ENCODE assay signal across 26 mouse cellular contexts in the genomic region with DNA sequence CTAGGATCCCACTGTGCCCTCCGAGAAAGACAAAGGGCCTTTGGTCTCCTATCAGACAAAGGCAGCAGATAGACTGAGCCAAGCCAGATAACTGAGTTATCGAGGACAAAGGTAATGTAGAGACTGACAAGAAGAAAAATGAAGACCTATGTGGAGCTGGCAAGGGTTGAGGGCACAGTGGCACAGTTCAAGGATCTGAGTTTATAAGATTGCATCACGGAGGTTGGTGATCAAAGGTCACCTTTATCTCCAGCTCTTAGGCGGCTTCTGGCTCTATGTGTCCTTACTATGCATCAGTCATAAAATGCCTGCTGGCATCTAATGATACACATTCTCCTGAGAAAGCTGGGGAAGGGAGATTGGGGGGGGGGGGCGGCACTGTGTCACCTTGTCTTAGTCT. TPM values are rescaled to one million over a fixed set of nuclear protein-coding genes. Genes with fewer than 3 reads are reported as not detected.
DNase-seq lines count a peak whose midpoint lies in the region; ATAC-seq and TF ChIP-seq lines count a peak whose summit lies in the region.
"Had no signal": no experiment of that assay in that cellular context is flagged by ENCODE, and none has a peak within 500 bp of the region (broad histone marks: within the 10 kb centered on the region; RNA-seq: fewer than 3 reads in every experiment).

No protein-coding gene starts in this region.

- no peak overlapping the region; the same call in 1 of the 2 replicates for H3K27ac ChIP-seq in left cerebral cortex, adult 2 months
- H3K27ac ChIP-seq in neural tube, embryonic 12.5 days = no peak overlapping the region
- no peak overlapping the region for H3K27ac ChIP-seq in thymus, adult 2 months (ENCODE audit: control insufficient read depth, insufficient read depth, low read length)
- H3K27ac ChIP-seq: kidney, embryonic 15.5 days; limb, embryonic 13.5 days; liver, embryonic 12.5 days had no signal

- H3K4me3 ChIP-seq in left cerebral cortex, adult 2 months = peak overlapping the region; percentile 95; the same call in 1 of the 2 replicates
- no peak overlapping the region for H3K4me3 ChIP-seq in neural tube, embryonic 12.5 days
- no peak overlapping the region for H3K4me3 ChIP-seq in thymus, adult 2 months (ENCODE audit: control insufficient read depth, insufficient read depth, low read length)
- H3K4me3 ChIP-seq: erythroblast, embryonic 14.5 days; kidney, embryonic 15.5 days; limb, embryonic 13.5 days; liver, embryonic 12.5 days; megakaryocyte, embryonic 14.5 days had no signal

- no peak for TF ChIP-seq CTCF in left cerebral cortex, adult 2 months (IDR thresholded peaks at IDR 0.05)
- TF ChIP-seq CTCF in thymus, adult 2 months (IDR thresholded peaks at IDR 0.05; ENCODE audit: borderline replicate concordance, control insufficient read depth, extremely low read depth, insufficient read depth, low read length, poor library complexity) = no peak

- H3K27me3 ChIP-seq in neural tube, embryonic 12.5 days (replicated peaks) = no peaks in the 10 kb centered on the region
- H3K27me3 ChIP-seq in thymus, adult 2 months (ENCODE audit: control insufficient read depth, insufficient read depth, low read length) = peaks cover 8% of the 10 kb centered on the region

- no peak for ATAC-seq in neural tube, embryonic 12.5 days (ENCODE audit: low FRiP score, low read depth)
- ATAC-seq: forebrain, postnatal 0 days; liver, embryonic 12.5 days; lung, postnatal 0 days had no signal

- H3K36me3 ChIP-seq in neural tube, embryonic 12.5 days = no peaks in the 10 kb centered on the region
- H3K36me3 ChIP-seq in thymus, adult 2 months (ENCODE audit: control insufficient read depth, insufficient read depth, low read length) = no peaks in the 10 kb centered on the region
- H3K36me3 ChIP-seq: G1E; kidney, embryonic 15.5 days; limb, embryonic 13.5 days; liver, embryonic 12.5 days had no signal

- H3K4me1 ChIP-seq in neural tube, embryonic 12.5 days = peaks cover 19% of the 10 kb centered on the region
- H3K4me1 ChIP-seq in thymus, adult 2 months (replicated peaks; ENCODE audit: control insufficient read depth, insufficient read depth, low read length) = peaks cover 9% of the 10 kb centered on the region

- no peak for TF ChIP-seq POLR2A in thymus, adult 2 months (IDR thresholded peaks at IDR 0.05; ENCODE audit: control insufficient read depth, extremely low read depth, insufficient read depth, low read length, poor library complexity)

- peak overlapping the region; percentile 74 for H3K4me2 ChIP-seq in neural tube, embryonic 12.5 days (replicated peaks)
- H3K4me2 ChIP-seq: kidney, embryonic 15.5 days; limb, embryonic 13.5 days; liver, embryonic 12.5 days had no signal

- H3K9ac ChIP-seq in neural tube, embryonic 12.5 days = no peak overlapping the region
- H3K9ac ChIP-seq: forebrain, postnatal 0 days; kidney, embryonic 15.5 days; limb, embryonic 13.5 days; liver, embryonic 12.5 days had no signal

- intact Hi-C loops in left cerebral cortex, adult 2 months (cut with DNase I) = no loop called here

- H3K9me3 ChIP-seq in neural tube, embryonic 12.5 days = no peaks in the 10 kb centered on the region
- H3K9me3 ChIP-seq: G1E; kidney, embryonic 15.5 days; limb, embryonic 13.5 days; liver, embryonic 12.5 days; megakaryocyte, embryonic 14.5 days had no signal

- DNase-seq in cerebellum, adult 9-11 months = peak; percentile 14
- no peak for DNase-seq in cerebellum, adult 8-10 months
- DNase-seq in left cerebral cortex, adult 2 months (ENCODE audit: extremely low spot score in 1 of 2, low spot score in 2 of 2) = no peak
- DNase-seq in left cerebral cortex, adult 9 months (ENCODE audit: low spot score in 2 of 2) = no peak
- DNase-seq in neural tube, embryonic 10.5 days (ENCODE audit: extremely low spot score, low spot score) = no peak
- DNase-seq in thymus, adult 2 months = no peak
- DNase-seq: adrenal gland, postnatal 10 days; cerebellum, adult 11 months; cerebellum, postnatal 14 days; forebrain, postnatal 0 days; gastrocnemius, postnatal 14 days; heart, postnatal 14 days; kidney, adult 18-20 months; kidney, postnatal 25 days; lung, adult 18-20 months; lung, postnatal 4 days; right cerebral cortex, postnatal 4 days; thymus, postnatal 4 days had no signal

- WGBS in neural tube, embryonic 12.5 days = 89% methylated on average over 5 of the region's 5 CpGs
- 92% methylated on average over 5 of the region's 5 CpGs for WGBS in thymus, adult 2 months

RNA-seq across cellular contexts. Expression of a gene that starts 2.6 kb away (rescaled TPM):
- 100 to 1,000 TPM; 104 to 114 TPM for total RNA-seq in left cerebral cortex, adult 2 months (2021)
- polyA plus RNA-seq in neural tube, embryonic 12.5 days (2016; fragmentation: Nextera tagmentation; extraction: Ambion mirVana) = 31.2 and 34.7 TPM in 2 replicates
- polyA plus RNA-seq in thymus, adult 2 months (2012; rRNA removed) = 1.5 TPM in 2 replicates
- polyA plus RNA-seq: erythroblast, embryonic 14.5 days; G1E had no signal

RNA-seq across cellular contexts. Expression of a gene that starts 46.2 kb away (rescaled TPM):
- total RNA-seq in left cerebral cortex, adult 2 months (2021) = 10 to 100 TPM; 91.0 to 95.8 TPM
- polyA plus RNA-seq in neural tube, embryonic 12.5 days (2016; fragmentation: Nextera tagmentation; extraction: Ambion mirVana) = 12.7 and 13.4 TPM in 2 replicates
- polyA plus RNA-seq in thymus, adult 2 months (2012; rRNA removed) = 8.9 and 9.4 TPM in 2 replicates

Comparison
In these comparisons a context has a peak if more than half of its experiments do, and no peak if none do; other contexts are left out.
1. RNA of a gene that starts 2.6 kb away (polyA plus RNA-seq): 31.2 to 34.7 TPM in neural tube, embryonic 12.5 days; 1.5 TPM in thymus, adult 2 months; every median in the first group is over 10 times any median in the second.